Mouse (Mus musculus) adrenal gland, postnatal 14 days (tissue): ENCODE data around the gene Pde4dip. TPM values are rescaled to one million over a fixed set of nuclear protein-coding genes. Genes with fewer than 3 reads are reported as not detected.

Experiments
- DNase-seq: peaks from one replicate; pipeline ENCODE4 v3.0.0; 2021; ENCODE audit warnings: mixed read lengths
- long read RNA-seq, 2 experiments: library from polyadenylated mRNA; stranded (forward); transcript quantifications; one replicate each; pipeline ENCODE4 v2.0.0; 2021
- total RNA-seq: library from RNA; stranded (reverse); gene quantifications from 2 replicates; pipeline ENCODE4 v1.2.3, GENCODE M21; 2021

Pde4dip gene
- 35.6 and 40.9 TPM in 2 replicates for total RNA-seq
- long read RNA-seq, experiment 1, full-length matches to known transcripts, result 4 of 26 reads
- long read RNA-seq, experiment 1, partial matches to known transcripts, result 20 of 26 reads
- long read RNA-seq, experiment 1, other reads (novel, unspliced or antisense), result 2 of 26 reads
- long read RNA-seq, experiment 2, full-length matches to known transcripts, result 7 of 30 reads
- long read RNA-seq, experiment 2, partial matches to known transcripts, result 17 of 30 reads
- long read RNA-seq, experiment 2, other reads (novel, unspliced or antisense), result 6 of 30 reads

DNA sequence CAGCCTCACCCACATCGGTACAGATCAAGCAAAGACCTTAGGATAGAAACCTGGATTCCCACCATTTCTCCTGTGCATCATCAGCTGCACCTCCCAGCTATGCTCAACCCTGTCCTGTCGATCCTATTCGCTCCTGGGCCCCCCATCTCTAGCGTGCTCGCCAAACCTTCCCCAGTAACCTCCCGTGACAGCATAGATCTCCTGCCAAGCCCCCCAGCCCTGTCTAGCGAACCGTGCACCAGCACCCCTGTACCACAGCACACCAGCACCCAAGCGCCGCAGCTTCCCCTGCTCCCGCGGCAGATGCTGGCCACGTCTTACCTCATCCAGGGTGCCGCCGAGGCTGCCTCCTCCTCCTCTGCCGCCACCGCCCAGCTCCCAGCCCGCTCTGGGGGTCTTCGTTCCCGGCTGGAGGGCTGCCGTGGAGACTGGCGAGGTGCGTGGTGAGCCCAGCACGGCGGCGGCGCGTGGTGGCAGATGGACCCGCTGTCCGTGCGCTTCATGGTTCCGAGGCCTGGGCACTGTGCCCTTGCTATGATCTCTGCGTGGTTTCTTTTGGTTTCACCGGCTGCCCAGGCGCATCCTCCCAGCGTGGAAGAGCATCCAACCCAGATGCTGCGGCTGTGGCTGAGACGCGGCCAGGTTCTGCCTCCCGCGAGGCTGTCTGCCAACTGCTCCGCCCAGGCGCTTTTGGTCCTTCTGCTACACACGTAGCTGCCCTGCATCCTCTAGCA is at the start of gene Pde4dip:
Gene Pde4dip, minus strand, starts transcription at position 540 of the 734 bp plus-strand sequence.
- peak; percentile 12 for DNase-seq

DNA sequence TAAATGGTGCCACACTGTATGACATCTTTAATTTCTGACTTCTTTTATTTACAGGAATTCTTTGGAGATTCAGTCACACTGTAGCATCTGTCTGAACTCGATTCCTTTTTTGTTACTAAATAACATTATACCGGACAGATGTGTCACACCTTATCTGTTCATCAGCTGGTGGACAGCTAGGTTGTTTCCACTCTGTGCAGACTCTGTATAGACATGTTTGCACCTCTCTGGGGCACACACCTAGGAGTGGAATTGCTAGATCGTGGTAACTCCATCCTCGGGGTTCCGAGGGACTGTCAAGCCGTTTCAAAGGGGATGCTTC is 49.4 kb upstream of the Pde4dip start:
- no peak for DNase-seq

DNA sequence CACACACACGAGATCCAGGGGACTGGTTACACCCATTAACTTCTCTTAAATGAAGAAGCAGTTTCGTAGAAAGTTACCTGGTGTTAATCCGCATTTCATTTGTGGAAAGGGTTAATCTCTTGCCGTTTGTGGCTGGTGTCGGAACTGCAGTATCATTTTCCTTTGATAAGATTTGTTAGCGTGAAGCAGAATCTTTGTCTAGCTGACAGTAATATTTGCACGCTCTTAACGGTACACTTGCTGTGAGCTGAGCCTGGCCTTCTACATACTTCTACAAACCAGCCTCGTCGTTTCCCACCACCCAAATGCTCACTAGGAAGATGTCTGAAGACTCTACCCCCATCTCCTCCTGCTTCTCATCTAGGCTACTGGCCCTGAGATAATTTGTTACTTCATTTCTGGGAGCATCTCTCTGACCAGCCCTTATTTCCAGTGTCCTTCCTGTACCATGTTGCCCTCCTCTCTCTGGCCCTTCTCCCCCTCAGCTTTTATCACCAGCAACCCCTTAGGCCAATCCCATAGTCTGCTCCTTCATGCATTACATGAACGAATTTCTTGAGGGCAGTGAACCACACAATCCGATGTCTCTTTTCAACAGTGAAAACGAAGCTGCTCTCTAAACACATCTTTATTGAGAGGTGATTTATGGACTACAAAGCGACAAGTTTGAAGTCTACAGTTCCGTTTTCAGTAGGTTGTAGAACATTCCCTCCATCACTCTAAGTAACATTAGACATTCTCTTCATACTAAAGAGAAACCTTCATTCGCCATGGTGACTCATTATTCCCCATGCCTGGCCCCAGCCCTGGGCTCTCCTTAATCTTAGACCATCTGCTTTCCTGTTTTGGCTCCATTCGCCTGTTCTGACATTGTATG is 48.8 kb upstream of the Pde4dip start:
- DNase-seq, result no peak

DNA sequence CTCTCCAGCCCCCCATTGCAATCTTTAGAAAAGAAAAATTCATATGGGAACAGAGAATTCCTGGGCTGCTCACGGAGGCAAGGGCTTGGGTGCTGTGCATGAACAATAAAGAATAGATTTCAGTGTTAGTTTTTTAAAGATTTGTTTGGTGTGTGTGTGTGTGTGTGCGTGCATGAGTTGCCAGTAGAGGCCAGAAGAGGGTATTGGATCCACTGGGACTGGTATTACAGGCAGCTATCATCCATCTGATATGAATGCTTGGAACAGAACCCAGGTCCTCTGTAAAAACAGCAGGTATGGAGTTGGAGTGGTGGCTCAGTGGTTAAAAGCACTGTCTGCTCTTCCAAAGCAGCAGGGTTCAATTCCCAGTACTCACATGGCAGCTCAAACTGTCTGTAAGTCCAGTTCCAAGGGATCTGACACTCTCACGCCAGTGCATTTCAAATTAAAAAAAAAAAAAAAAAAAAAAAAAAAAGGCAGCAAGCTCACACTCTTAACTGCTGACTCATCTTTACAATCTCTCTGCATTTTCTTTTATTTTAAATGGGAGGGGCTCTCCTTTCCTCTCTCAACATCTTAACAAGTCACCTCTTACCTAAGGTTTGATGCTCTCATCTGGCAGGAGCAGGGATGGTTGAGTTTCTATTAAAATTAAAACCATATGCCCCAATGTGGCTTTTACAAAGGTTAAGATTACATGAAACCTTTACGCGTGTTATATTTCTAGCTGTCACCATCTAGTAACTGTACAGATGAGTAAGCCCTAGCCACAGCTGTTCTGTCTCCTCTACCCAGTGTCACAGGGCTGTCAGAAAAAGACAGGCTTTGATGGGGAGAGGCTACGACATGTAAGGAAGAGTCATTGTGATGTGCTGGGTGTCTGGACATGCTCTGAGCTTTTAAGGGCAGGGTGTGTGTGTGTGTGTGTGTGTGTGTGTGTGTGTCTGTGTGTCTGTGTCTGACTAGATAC is 46.1 kb upstream of the Pde4dip start:
- DNase-seq, result no peak

DNA sequence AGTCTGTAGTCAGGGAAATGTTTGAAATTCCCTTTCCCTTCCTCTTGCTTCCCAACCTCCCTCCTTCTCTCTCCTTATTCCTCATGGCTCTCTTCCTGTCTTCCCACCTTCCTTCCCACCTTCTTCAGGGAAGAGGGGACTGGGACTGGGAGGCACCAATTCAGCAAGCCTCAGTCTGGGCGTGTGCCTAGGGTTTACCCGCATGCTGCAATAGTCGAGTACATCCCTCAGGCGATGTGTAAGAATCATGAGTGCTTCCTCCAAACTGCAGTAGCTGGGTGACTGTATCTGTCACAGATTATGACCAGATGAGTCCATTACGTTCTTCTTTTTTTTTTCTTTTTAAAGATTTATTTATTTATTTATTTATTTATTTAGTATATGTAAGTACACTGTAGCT is 45.3 kb upstream of the Pde4dip start:
- no peak for DNase-seq

DNA sequence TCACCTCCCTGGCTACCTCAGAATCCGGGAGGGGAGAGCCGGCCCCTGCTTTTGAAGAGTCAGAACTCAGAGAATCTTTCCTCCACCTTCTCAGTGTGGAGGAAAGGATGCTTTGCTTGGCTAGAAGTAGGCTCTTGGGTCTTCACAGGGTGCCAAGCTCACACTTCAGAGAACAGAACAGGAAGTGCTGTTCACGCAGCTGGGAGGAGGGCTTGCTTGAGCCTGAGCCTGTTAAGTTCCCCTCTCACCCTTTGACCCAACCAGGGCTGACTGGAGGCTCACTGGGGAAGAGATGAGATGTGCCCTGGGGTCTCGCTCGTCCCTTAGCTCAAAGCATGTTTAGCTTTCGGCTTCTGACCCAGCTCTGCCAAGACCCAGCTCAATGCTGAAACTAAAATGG is 44.7 kb upstream of the Pde4dip start:
- DNase-seq, result no peak

DNA sequence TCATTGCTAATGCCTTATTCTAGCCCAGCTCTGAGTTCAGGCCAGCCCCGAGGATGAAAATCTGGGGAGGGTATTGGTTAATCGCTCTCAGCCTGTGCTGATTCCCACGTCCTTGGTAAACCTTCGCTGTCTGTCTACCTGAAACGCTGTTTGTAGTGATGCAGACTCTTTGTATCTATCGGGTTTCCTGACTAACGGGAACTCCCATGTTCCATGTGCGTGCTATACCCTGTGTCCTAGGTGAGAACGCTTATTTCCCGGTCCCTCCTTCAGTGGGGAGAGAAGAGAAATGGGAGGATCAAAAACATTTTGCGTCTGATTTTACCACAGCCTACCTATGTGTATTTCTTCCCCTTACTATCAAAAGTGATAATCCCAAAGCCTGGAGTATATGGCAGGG is 44.3 kb upstream of the Pde4dip start:
- DNase-seq, result no peak

DNA sequence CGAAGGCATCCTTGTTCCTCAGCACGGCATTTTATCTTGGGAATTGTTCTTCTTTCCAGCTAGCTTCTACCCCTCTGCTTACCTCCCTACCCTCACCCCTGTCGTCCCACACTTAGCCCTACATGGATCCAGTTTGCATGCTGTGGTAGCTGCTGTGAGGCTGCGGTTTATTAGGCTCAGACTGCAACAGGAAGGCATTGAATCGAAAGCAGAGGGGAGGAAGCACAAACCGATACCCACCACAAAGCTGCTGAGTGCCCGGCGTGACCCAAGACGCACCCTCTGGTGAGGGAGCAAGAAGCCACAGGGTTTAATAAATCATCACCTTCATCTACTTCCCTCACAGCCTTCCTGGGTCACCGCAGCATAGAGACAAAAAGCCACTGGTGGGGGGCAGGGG is 43.6 kb upstream of the Pde4dip start:
- DNase-seq, result no peak

DNA sequence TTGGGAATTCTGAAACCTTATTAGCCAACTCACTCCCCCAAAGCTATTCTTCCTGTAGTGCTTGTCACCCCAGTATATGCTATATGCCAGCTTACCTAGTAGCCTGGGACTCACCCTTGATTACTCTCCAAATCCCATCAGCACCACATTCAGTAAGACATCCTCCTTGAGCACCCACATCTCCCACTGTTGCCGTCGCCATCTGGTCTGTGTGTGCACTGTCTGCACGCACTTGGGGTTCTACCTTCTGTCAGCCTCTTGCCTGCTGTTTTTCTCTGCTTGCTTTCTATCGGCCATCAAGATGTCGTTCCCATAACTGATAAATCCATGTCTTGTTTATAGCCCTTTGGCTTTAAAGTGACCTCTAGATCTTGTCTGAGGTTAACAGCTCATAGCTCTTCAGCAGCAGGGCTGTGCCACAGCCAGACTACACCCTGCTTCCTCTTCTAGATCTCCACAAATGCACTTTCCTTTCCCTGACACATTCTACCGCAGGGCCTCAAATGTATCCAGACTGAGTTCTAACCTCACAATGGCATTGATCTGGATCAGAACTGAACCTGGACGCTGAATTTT is 42.9 kb upstream of the Pde4dip start:
- no peak for DNase-seq

DNA sequence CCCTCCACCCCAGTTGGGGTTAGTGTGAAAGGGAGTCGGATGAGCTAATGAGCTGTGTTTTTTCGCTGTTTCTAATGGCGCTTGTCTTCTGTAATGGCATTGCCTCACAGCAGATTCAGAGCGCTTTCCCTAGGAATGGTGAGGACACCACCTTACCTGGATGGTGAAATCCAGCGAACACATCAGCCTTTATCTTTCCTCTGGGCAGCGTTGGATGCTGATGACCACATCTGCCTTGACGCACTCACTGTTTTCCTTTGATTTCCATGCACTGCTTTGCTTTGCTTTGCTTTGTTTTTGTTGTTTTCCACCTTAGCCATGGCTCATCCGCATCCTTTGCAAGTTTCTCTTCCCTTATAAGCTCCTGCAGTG is 42.3 kb upstream of the Pde4dip start:
- no peak for DNase-seq

DNA sequence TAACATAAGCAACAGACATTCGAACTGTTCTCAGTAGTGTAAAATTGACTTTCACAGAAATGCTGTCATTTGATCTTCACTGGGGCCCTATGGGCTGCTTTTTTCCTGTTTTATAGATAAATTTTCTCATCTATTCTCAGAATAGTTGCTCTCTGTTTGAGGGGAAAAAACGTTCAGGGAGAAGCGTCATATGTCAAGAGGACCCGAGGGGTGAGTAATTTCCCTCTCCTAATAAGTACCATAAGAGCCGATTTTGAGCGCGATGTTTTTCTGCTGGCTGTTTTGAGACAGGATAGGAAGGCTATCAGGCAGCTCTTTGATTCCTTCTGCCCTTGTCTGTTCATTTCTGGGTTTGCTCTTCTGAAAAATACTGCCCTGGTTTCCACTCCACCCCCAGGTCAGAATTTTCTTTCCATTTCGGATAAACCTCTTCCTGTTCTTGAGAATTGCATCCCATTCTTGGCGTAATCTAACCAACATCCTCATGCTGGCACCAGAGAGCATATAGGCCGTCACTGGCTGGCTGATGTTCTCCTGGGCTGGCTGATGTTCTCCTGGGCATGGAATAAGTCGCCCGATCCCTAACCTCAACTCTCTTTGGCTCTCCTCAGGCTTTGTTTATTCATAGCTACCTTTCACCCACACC is 41.8 kb upstream of the Pde4dip start:
- no peak for DNase-seq

DNA sequence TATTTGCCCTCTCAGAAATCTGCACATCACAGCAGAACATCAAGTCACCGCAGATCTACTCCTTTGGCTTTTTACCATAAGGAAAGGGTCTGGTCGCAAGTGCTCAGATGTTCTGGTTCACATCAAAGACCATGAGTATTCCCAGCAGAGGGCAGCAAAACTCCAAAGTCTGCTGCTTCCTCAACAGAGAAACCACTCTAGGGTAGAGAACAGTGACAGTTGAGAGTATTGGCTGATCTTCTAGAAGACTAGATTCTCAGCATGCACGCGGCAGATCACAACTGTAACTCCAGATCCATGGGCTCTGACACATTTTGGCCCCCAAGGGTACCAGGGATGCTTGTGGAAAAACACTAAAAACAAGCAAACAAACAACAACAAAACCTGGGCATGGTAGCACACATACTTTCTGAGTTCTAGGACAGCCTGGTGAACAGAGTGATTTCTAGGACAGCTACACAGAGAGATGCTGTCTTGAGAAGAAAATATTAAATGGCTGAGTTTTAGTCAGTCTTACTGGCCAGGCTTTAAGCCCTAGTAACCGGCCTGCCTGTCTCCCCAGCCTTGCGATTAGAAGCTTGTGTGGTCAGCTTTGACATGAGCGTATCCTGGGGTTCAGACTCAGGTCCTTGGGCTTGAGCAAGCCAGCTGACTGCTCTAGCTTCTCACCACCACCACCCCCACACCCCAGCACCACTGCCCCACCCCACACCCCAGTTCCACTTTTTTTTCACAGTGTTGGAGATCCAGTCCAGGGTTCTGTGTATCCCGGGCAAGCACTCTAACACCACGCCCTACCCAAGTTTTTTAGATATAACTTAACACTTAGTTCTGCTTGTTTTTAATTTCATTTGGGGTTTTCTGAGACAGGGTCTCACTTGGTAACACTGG is 40.7 kb upstream of the Pde4dip start:
- peak; percentile 84 for DNase-seq

DNA sequence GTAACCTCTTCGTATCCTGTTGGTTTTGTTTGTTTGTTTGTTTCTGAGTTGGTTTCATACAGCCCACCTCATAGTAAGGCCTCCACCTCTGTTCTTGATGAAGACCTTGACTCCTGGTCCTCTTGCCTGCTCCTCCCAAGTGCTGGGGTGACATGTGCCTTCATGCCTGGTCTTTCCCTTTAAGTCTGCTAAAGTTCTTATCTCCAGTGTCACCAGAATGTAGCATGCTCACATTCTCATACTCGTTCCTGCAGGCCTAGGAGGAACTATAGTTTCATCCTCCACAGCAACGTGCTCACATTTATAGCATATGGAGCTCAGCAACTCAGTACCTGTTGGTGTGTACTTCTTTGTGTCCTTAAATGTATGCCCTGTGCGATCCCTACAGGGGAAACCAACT is 38.8 kb upstream of the Pde4dip start:
- no peak for DNase-seq

DNA sequence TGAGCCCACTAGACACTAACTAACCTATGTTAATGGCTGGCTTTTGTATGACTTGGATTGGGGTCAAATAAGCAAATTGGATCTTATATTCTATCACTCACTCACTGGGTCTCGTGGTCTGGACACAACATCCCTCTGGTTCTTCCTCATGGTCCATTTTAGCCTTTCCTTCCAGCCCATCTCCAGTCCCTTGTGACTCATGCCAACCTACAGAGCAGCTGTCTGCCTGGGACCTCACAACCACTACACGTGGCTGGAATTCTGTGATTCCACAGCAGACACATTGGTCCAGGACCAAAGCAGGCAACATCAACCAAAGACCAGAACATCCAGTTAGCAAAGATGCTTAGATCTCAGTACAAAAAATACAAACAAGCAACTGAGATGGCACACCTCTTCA is 36.7 kb upstream of the Pde4dip start:
- no peak for DNase-seq

DNA sequence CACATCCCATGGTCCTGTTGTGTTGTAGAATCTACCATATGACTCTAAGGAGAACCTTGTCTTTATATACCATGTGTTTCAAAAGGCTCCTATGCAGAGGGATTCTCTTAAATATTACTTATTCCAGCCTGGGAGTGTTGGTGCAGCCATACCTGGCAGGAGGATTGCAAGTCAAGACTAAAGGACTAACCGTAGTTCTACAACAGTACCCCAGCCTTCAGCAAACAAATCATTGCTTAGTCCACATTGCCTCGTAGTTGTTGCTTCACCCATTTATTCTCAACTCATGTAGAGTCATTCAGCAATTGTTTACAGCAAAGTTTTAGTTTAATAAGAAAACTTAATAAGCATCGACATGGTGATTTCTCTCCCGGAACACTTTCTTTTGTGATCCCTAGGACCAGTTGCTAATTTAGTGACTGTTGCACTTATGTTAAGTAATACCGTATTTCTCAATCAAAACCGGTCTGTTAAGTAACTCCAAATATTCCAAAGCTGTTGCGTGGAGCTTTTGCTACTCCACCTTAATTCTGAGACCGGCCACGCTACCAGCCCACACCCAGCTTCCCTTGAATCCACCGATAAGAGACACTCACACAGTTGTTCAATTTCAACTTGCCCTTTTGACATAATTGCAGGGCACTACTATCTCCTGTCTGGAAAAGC is 30.5 kb upstream of the Pde4dip start:
- no peak for DNase-seq

DNA sequence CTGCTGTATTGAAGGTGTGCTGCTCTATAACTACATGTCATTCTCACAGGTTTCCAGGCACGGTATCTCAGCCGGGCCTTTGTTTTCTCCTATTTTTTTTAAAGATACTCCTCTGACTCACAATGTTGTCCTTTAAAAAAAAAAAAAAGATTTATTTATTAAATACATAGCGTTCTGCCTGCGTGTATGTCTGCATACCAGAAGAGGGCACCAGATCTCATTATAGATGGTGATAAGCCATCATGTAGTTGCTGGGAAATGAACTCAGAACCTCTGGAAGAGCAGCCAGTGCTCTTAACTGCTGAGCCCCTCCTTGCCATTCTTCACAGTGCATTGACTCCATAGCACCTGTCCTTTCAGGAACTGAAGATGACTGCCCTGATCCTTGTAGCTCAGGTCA is 26.6 kb upstream of the Pde4dip start:
- no peak for DNase-seq

DNA sequence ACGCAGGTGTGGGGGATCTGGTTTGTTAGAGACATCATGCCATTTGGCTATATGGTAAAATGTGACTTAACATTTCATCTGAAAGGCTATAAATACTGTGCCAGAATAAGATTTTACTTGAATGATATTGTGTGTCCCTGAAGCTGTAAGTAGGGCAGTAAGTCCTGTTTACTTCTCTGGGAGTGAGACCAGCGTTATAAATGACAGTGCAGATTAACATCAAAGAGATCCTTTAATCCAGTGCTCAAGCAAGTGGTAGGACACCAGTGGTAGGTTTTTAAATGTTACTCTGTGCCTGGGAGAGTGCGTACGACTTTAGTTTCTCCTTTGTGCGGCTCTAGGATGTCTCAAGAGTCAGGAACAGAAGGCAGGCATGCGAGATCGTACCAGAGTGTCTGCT is 22.6 kb upstream of the Pde4dip start:
- DNase-seq, result no peak

DNA sequence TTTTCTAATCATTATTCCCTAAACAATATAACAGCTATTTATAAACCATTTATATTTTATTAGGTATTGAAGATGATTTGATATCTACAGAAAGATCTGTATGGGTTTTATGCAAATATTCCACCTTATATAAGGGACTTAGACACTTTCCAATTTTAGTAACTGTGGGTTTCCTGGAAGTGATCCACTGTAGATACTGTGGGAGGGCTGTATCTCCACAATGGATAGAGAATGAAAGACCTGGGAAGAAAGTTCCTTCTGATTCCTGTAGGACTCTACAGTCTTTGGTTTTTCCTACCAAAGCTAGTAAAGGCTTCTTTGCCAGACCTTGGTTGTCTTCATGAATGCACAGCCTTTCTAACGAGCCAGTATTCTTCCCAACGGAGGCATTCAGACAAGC is 21.2 kb upstream of the Pde4dip start:
- DNase-seq, result no peak

DNA sequence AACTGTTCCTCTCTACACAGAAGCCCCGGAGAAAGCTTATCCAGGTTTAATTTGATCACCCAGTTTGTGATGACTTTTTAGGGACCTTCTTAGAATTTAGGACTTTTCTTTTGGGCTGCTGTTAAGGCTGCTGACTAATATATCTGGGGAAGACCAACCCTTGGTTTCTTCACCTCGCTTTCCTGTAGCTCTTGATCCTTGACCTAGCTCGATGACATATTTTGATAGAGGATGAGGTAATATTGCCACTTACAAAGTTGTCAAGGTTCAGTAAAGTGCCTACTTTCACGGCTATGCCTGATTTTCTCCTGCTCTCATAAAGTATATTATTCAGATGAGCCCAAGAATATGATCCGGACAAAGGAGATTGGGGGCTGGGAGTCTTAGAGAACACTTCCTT is 13.1 kb upstream of the Pde4dip start:
- DNase-seq, result no peak
